Mouse (Mus musculus): ENCODE measurements at regions not wholly inside any gene's neighbourhood (a gene's known extent, or its start where the extent isn't known, plus 50 kb on each side); places are given as distances from the start of the nearest gene placed in this dataset.
"Not testable (repeated sequence)": the region's sequence is repeated elsewhere in the genome, so short reads cannot be mapped to it uniquely, and the experiment has no call there.

DNA sequence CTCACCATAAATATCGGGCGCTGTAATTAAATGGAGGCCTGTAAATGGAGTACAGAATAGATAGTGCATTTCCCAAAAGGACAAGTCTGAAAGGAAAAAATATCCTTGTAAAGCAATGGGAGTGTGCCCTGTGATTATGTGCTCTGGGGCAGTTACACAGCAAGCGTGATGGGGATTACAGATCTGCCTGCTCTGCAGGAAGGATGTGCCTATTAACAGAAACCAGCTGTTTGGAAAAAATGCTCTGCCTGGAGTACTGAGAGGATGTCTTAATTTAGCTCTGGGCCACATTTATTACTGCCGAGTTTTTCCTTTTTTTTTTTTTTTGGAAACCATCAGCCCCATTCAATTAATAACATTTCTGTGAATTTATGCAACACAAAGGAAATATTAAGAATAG lies 344.9 kb upstream of the Tpk1 start:
- DNase-seq (ENCODE audit: low spot score) (peak; percentile 33), ATAC-seq (peak; percentile 10; the same call in 1 of the 2 replicates)
- no peak overlapping the region for H3K4me3 ChIP-seq (ENCODE audit: low read length)
- no peaks in the 10 kb centered on the region for H3K36me3 ChIP-seq (ENCODE audit: insufficient read depth, low read length)
- no peak overlapping the region for H3K27ac ChIP-seq
- H3K9ac ChIP-seq (replicated peaks; ENCODE audit: low read length): no peak overlapping the region
- H3K27me3 ChIP-seq (ENCODE audit: insufficient read depth, low read length): no peaks in the 10 kb centered on the region
- H3K4me2 ChIP-seq (ENCODE audit: low read depth, low read length): no peak overlapping the region
- WGBS: 53% methylated on average over 4 of the region's 4 CpGs
- no peak for TF ChIP-seq CTCF (IDR thresholded peaks at IDR 0.05; ENCODE audit: low read depth)
- H3K4me1 ChIP-seq (ENCODE audit: insufficient read depth, low read length): no peaks in the 10 kb centered on the region
- H3K9me3 ChIP-seq (ENCODE audit: low read length): no peaks in the 10 kb centered on the region

DNA sequence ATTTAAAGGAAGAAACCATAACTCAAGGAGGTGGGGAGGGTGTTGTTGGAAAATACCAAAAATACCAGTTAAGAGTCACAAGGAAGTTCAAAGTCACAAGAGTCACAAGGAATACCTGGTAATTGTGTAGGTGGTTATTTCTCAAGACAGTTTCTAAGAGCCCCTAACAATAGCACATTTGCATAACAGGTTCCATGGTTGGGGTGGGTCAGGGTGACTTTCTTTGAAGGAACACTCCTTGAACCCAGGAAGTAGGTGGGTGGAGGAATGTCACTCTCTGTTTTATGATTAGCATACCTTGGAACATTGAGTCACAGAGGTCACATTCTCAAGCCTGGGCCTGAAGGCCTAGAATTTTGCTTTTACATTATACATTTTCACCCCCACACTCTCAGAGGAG lies 341.1 kb upstream of the Tpk1 start:
- ATAC-seq; DNase-seq (ENCODE audit: low spot score); H3K4me2 ChIP-seq (ENCODE audit: low read depth, low read length); H3K9ac ChIP-seq (replicated peaks; ENCODE audit: low read length); H3K27ac ChIP-seq; H3K4me3 ChIP-seq (ENCODE audit: low read length); H3K9me3 ChIP-seq (ENCODE audit: low read length); H3K36me3 ChIP-seq (ENCODE audit: insufficient read depth, low read length); H3K4me1 ChIP-seq (ENCODE audit: insufficient read depth, low read length); H3K27me3 ChIP-seq (ENCODE audit: insufficient read depth, low read length): not testable (repeated sequence)

Data from hindbrain, postnatal 0 days (tissue).